Mouse (Mus musculus) left cerebral cortex, adult 2 months (tissue): ENCODE measurements around the gene Ltbp1. TPM values are rescaled to one million over a fixed set of nuclear protein-coding genes. Genes with fewer than 3 reads are reported as not detected.

Source experiments
- DNase-seq, 2 experiments: peaks; one replicate each; pipeline ENCODE4 v3.0.0; 2021 to 2022; ENCODE audit warnings: low spot score in 2 of 2, mixed read lengths in 1 of 2; ENCODE audit errors: extremely low spot score in 1 of 2
- H3K27ac ChIP-seq: fragments of 200-600 bp; 2 replicates; pipeline ENCODE4 v1.8.1; 2022
- H3K4me3 ChIP-seq: fragments of 200-600 bp; 2 replicates; pipeline ENCODE4 v1.8.1; 2022
- CTCF ChIP-seq: fragments of 200-600 bp; IDR thresholded peaks from 2 replicates; pipeline ENCODE4 v1.8.1; 2022; ENCODE audit warnings: antibody characterized with exemption, mild to moderate bottlenecking, moderate library complexity
- intact Hi-C: fragments of 180-260 bp; cut with DNase I; formaldehyde crosslinking; loops from one replicate; pipeline ENCODE4 v1.15.1; 2025
- total RNA-seq, 2 experiments: library from RNA; stranded (reverse); gene quantifications; 2 replicates each; pipeline ENCODE4 v1.2.3; 2021

Gene Ltbp1
- total RNA-seq, 2 experiments from 2014 or later = 8.5 to 9.3 TPM

- no peak overlapping the region for H3K27ac ChIP-seq
- no peak for DNase-seq
- no peak for TF ChIP-seq CTCF
- intact Hi-C loops = no loop called here
- H3K4me3 ChIP-seq = no peak overlapping the region
These were observed 28.0 kb downstream of the Ltbp1 start for GRCm38 (mm10) chr17:75033356-75033755.

- Histone ChIP-seq H3K27ac (no peak overlapping the region), H3K4me3 (no peak overlapping the region)
- intact Hi-C loops = no loop called here
- DNase-seq = no peak
- no peak for TF ChIP-seq CTCF
These were observed 28.7 kb downstream of the Ltbp1 start for GRCm38 (mm10) chr17:75033872-75034615.

- no peak for TF ChIP-seq CTCF
- DNase-seq = no peak
- intact Hi-C loops = no loop called here
- no peak overlapping the region for H3K4me3 ChIP-seq
- H3K27ac ChIP-seq = no peak overlapping the region
These were observed 31.5 kb downstream of the Ltbp1 start for GRCm38 (mm10) chr17:75036881-75037280.

- TF ChIP-seq CTCF = no peak
- no peak overlapping the region for H3K27ac ChIP-seq
- intact Hi-C loops = no loop called here
- DNase-seq = no peak
- H3K4me3 ChIP-seq = no peak overlapping the region
These were observed 33.6 kb downstream of the Ltbp1 start for GRCm38 (mm10) chr17:75039017-75039416.

- TF ChIP-seq CTCF = no peak
- no peak overlapping the region for H3K27ac ChIP-seq
- no peak overlapping the region for H3K4me3 ChIP-seq
- intact Hi-C loops = no loop called here
- DNase-seq = no peak
These were observed 44.1 kb downstream of the Ltbp1 start for GRCm38 (mm10) chr17:75049366-75049969.

GRCm38 (mm10) chr17:75051440-75051925 is 46.1 kb downstream of the Ltbp1 start:
- no peak overlapping the region for H3K27ac ChIP-seq
- TF ChIP-seq CTCF = no peak
- intact Hi-C loops = no loop called here
- H3K4me3 ChIP-seq = no peak overlapping the region
- no peak for DNase-seq

GRCm38 (mm10) chr17:75055235-75055634 is 49.9 kb downstream of the Ltbp1 start:
- intact Hi-C loops = no loop called here
- no peak for DNase-seq

GRCm38 (mm10) chr17:75055961-75056360 is 50.6 kb downstream of the Ltbp1 start:
- H3K27ac ChIP-seq = no peak overlapping the region
- no peak overlapping the region for H3K4me3 ChIP-seq
- no peak for TF ChIP-seq CTCF
- intact Hi-C loops = no loop called here
- no peak for DNase-seq

More at GRCm38 (mm10) chr17:75055235-75055634, 49.9 kb downstream of the Ltbp1 start:
- H3K27ac ChIP-seq = no peak overlapping the region
- no peak overlapping the region for H3K4me3 ChIP-seq
- no peak for TF ChIP-seq CTCF

GRCm38 (mm10) chr17:75056631-75057030 is 51.3 kb downstream of the Ltbp1 start:
- H3K4me3 ChIP-seq = no peak overlapping the region
- no peak for DNase-seq
- intact Hi-C loops = no loop called here
- H3K27ac ChIP-seq = no peak overlapping the region
- no peak for TF ChIP-seq CTCF

- Histone ChIP-seq H3K4me3 (no peak overlapping the region), H3K27ac (no peak overlapping the region)
- TF ChIP-seq CTCF = no peak
- intact Hi-C loops = no loop called here
- DNase-seq = no peak
These were observed 61.0 kb downstream of the Ltbp1 start for GRCm38 (mm10) chr17:75066340-75066739.

- no peak for DNase-seq
- H3K27ac ChIP-seq = no peak overlapping the region
- no peak overlapping the region for H3K4me3 ChIP-seq
- no peak for TF ChIP-seq CTCF
- intact Hi-C loops = no loop called here
These were observed 61.9 kb downstream of the Ltbp1 start for GRCm38 (mm10) chr17:75067314-75067713.

GRCm38 (mm10) chr17:75069232-75069631 is 63.9 kb downstream of the Ltbp1 start:
- DNase-seq = no peak
- Histone ChIP-seq H3K27ac (no peak overlapping the region), H3K4me3 (no peak overlapping the region)
- TF ChIP-seq CTCF = no peak
- intact Hi-C loops = no loop called here

GRCm38 (mm10) chr17:75071174-75071573 is 65.8 kb downstream of the Ltbp1 start:
- Histone ChIP-seq H3K4me3 (no peak overlapping the region), H3K27ac (no peak overlapping the region)
- no peak for DNase-seq
- intact Hi-C loops = no loop called here
- TF ChIP-seq CTCF = no peak
